Mouse (Mus musculus) Patski (cell line): ENCODE data around the gene Ifit3b. TPM values are rescaled to one million over a fixed set of nuclear protein-coding genes. Genes with fewer than 3 reads are reported as not detected.
"Not testable (repeated sequence)": the region's sequence is repeated elsewhere in the genome, so short reads cannot be mapped to it uniquely, and the experiment has no call there.

Experiments
- ATAC-seq: fragments of 100-300 bp; one replicate; pipeline ENCODE4 v1.8.0; 2021
- CTCF ChIA-PET: fragments of 350-600 bp; sonication (Branson Sonifier 250); formaldehyde crosslinking; loops from one replicate; lab custom pipeline; 2022; ENCODE audit warnings: inconsistent platforms; lab: Charles Lee
- POLR2A ChIA-PET: fragments of 350-600 bp; sonication (Branson Sonifier 250); formaldehyde crosslinking; loops from one replicate; lab custom pipeline; 2022; ENCODE audit warnings: antibody characterized with exemption, inconsistent platforms; lab: Charles Lee
- DNase-seq: peaks from one replicate; pipeline ENCODE4 v3.0.0-alpha.2; 2011; ENCODE audit warnings: low read depth, low spot score
- H3K27me3 ChIP-seq: fragments of 371-371 bp; one replicate; pipeline ENCODE4 v1.5.1; 2021
- CTCF ChIP-seq: fragments of 100-300 bp; IDR thresholded peaks from one replicate; pipeline ENCODE4 v1.5.1; 2021
- in situ Hi-C: fragments of 300-500 bp; cut with MboI; formaldehyde crosslinking; loops from 3 replicates; pipeline ENCODE4 v1.11.1; 2018; ENCODE audit warnings: low pct_unique_long_range_greater_than_20kb, mixed read lengths
- polyA plus RNA-seq: library from polyadenylated mRNA; unstranded; gene quantifications from one replicate; pipeline ENCODE4 v1.2.3, GENCODE M21; 2021

Ifit3b gene
- polyA plus RNA-seq = 9.5 TPM

GRCm38 (mm10) chr19:34607237-34608051 is at the start of gene Ifit3b:
TSS of gene Ifit3b (plus strand) at chr19:34607970.
- in situ Hi-C loops, POLR2A ChIA-PET, H3K27me3 ChIP-seq: not testable (repeated sequence)
- ATAC-seq (peak; percentile 89), DNase-seq (peak; percentile 51)
- CTCF ChIA-PET = interaction anchor here (2.7 kb wide), 1 partner anchor 22 kb away, joined by 12 read pairs; no protein-coding TSS in a partner anchor

DNA sequence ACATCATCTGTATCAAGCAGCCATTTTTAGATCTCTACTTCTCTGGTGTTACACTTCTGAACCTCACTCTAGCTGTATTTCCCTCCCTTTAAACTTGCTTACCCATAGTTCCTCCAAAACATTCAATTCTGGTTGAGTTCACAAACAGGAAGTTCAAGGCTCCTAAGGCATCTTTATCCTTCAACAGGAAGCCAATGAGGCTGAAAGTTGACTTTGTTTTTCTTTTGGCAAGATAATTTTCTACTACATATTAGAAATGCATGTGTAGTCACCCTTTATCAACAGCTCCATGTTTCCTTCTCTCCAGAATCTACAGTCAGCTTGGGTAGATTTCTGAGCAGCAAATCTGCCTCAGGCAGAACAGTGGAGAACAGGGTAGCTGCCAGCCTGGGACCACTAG is 45.2 kb upstream of the Ifit3b start:
- DNase-seq (no peak), ATAC-seq (no peak)
- TF ChIP-seq CTCF = no peak
- no peaks in the 10 kb centered on the region for H3K27me3 ChIP-seq
- POLR2A ChIA-PET = interaction anchor here (0.6 to 0.7 kb wide), 3 partner anchors 33 to 224 kb away, joined by 3 to 9 read pairs (median 7); no protein-coding TSS in a partner anchor
- in situ Hi-C loops = no loop called here
- CTCF ChIA-PET = interaction anchor here (2.5 kb wide), 1 partner anchor 9 kb away, joined by 10 read pairs; no protein-coding TSS in a partner anchor

- in situ Hi-C loops = no loop called here
- ChIA-PET CTCF (interaction anchor here (1.3 to 1.5 kb wide), 2 partner anchors 13 to 14 kb away, joined by 3 to 4 read pairs; no protein-coding TSS in a partner anchor), POLR2A (no interaction called here)
- H3K27me3 ChIP-seq = no peaks in the 10 kb centered on the region
- ATAC-seq = no peak
- TF ChIP-seq CTCF = no peak
- DNase-seq = no peak
These were observed 41.5 kb upstream of the Ifit3b start for GRCm38 (mm10) chr19:34566178-34566784.

DNA sequence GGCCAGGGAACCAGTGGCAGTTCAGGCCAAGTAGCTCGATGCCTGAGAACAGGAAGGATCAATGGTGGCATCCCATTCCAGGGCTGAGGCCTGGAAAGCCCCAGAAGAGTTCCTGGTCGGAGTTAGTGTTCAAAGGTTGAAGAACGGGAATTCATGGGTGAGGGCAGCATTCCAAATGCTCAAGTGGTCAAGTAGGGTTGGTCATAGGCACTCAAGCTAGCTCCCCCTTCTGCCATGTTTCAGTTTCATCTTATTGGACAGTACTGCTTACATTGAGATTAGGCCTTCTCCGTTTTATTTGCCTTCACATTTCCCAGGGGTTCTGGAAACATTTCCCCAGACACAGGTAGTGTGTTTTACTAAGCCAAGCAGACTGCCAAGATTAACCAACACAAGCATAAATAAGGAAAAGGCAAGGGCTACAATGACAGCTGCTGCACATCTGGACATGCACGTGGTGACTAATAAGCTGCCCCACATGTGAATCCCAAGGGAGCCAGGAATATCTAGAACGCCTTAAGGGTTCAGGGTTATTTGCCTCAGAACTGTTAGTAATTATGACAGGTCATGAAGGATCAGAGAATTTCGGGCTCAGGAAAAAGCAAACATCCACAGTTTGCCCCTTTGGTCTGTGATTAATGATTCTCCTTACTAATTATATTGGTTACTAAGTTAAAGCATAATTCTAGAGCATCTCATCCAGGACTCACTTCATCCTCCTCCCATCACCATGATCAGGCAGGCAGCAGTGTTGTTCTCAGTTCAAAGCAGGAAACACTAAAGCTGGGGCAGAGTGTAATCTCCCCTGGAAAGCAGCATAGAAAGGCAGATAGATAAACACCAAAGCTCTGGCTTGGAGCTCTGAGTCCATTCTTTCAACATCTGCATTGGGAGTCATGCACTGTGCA is 38.5 kb upstream of the Ifit3b start:
- H3K27me3 ChIP-seq = no peaks in the 10 kb centered on the region
- DNase-seq (peak; percentile 31), ATAC-seq (no peak)
- ChIA-PET CTCF (interaction anchor here (0.6 to 2.5 kb wide), 9 partner anchors 10 to 62 kb away, joined by 3 to 15 read pairs (median 4); partner anchors contain the start of gene Ifit2), POLR2A (interaction anchor here (1.1 kb wide), 1 partner anchor 15 kb away, joined by 3 read pairs; no protein-coding TSS in a partner anchor)
- in situ Hi-C loops = no loop called here
- no peak for TF ChIP-seq CTCF

DNA sequence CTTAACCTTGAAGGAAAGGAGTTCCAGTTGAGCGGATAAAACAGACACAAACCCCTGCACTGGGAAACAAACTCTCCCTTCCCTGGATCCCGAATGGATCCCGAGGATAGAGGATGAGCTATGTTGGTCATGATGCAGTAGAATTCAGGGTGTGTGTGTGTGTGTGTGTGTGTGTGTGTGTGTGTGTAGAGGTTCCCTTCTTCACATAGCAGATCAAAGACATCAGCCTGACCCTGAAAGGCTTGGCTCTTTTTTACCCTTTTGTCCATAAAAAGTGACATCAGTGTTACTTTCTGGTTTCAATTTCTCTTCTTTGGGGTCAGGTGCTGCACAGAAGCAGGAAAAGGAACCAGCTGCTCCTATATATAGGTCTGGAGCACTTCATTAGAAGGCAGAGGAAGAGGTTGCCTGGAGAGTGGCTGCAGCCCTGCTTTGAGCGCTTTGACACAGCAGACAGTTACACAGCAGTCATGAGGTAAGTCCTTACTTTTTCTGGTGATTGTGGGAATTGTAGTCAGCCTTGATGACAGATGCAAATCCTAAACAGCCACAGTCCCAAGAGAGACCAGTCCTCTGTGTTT is 37.8 kb upstream of the Ifit3b start:
- in situ Hi-C loops = no loop called here
- no peak for DNase-seq
- ATAC-seq = peak; percentile 66

DNA sequence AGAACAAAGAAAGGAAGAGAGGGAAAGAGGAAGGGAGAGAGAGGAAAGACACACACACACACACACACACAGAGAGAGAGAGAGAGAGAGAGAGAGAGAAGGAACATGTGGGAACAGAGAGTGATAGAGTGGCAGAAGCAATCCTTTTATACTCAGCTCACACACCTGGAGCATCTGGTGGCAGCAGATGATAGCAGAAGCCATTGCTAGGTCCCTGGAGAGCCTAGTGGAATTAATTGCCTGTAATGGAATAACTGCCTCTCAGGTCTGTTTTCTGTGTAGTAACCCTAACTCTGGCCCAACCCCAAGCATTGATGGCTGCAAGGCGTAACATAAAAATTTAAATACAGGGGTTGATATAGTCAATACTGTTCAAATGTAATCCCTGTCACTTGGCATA is 36.7 kb upstream of the Ifit3b start:
- ChIA-PET POLR2A (no interaction called here), CTCF (interaction anchor here (1.2 to 2.5 kb wide), 4 partner anchors 10 to 396 kb away, joined by 3 to 15 read pairs (median 5); partner anchors contain the start of gene Ifit2)
- in situ Hi-C loops = no loop called here
- DNase-seq (no peak), ATAC-seq (no peak)
- no peaks in the 10 kb centered on the region for H3K27me3 ChIP-seq
- TF ChIP-seq CTCF = no peak

More for the DNA sequence above, 37.8 kb upstream of the Ifit3b start:
- ChIA-PET CTCF (interaction anchor here (0.6 to 2.5 kb wide), 7 partner anchors 11 to 61 kb away, joined by 3 to 15 read pairs (median 4); partner anchors contain the start of gene Ifit2), POLR2A (no interaction called here)
- H3K27me3 ChIP-seq = no peaks in the 10 kb centered on the region
- no peak for TF ChIP-seq CTCF

DNA sequence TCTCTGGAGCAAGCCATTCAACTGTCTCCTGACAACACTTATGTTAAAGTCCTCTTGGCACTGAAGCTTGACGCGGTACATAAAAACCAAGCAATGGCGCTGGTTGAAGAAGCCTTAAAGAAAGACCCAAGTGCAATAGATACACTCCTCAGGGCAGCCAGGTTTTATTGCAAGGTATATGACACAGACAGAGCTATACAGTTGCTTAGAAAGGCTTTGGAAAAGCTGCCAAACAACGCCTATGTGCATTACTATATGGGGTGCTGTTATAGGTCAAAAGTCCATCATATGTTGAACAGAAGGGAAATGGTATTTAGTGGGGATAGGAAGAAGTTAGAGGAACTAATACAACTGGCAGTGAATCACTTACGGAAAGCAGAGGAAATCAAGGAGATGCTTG is 34.1 kb upstream of the Ifit3b start:
- in situ Hi-C loops = no loop called here
- no peak for TF ChIP-seq CTCF

GRCm38 (mm10) chr19:34577121-34577520 is 30.6 kb upstream of the Ifit3b start:
- no peaks in the 10 kb centered on the region for H3K27me3 ChIP-seq
- no peak for ATAC-seq
- in situ Hi-C loops = no loop called here
- no peak for TF ChIP-seq CTCF
- CTCF ChIA-PET = interaction anchor here (1.4 kb wide), 1 partner anchor 26 kb away, joined by 4 read pairs; the partner anchor contains the start of gene Ifit2
- POLR2A ChIA-PET = interaction anchor here (0.6 kb wide), 1 partner anchor 391 kb away, joined by 7 read pairs; no protein-coding TSS in a partner anchor
- no peak for DNase-seq

More for the DNA sequence above, 34.1 kb upstream of the Ifit3b start:
- POLR2A ChIA-PET = no interaction called here
- CTCF ChIA-PET = interaction anchor here (2.7 kb wide), 1 partner anchor 23 kb away, joined by 11 read pairs; the partner anchor contains the start of gene Ifit2
- no peak for DNase-seq
- H3K27me3 ChIP-seq = no peaks in the 10 kb centered on the region
- no peak for ATAC-seq

GRCm38 (mm10) chr19:34582696-34583095 is 25.1 kb upstream of the Ifit3b start:
- ChIA-PET POLR2A (interaction anchor here (1.1 kb wide), 1 partner anchor 253 kb away, joined by 4 read pairs; no protein-coding TSS in a partner anchor), CTCF (interaction anchor here (1.5 kb wide), 1 partner anchor 32 kb away, joined by 3 read pairs; the partner anchor contains the start of gene Ifit2)
- DNase-seq, in situ Hi-C loops, H3K27me3 ChIP-seq: not testable (repeated sequence)
- ATAC-seq = peak; percentile 68

DNA sequence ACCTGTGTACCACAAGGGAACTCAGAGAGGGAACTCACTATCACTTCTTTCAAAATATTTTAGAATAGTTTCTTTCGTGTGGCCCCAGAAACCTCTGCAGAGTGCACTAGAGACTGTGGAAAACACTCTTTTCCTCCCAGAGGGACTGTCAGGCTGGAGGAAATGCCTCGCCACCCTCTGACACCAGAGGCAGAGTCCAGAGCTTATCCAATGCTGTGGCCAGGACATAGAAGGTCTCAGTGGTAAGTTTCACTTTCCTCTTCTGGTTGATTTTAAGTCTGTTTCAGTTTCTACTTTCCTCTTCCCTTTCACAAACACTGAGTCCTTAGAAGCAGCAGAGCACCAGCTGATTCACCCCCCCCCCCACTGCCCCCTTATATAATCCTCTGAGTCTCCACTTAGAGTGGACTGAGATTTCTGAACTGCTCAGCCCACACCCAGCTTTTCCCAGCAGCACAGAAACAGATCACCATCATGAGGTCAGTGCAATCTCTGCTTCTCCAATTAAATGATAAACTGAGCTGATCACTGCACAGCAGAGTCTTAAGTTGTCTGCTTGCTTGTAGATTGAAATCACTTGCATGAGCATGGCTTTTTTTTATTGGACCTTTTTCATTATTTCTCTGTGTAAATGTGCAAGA is 24.5 kb upstream of the Ifit3b start, which contains the start of gene Ifit3:
TSS of gene Ifit3 (plus strand) at position 406 of the 641 bp plus-strand sequence.
- POLR2A ChIA-PET, DNase-seq, in situ Hi-C loops, H3K27me3 ChIP-seq: not testable (repeated sequence)
- CTCF ChIA-PET = interaction anchor here (1.5 kb wide), 1 partner anchor 33 kb away, joined by 3 read pairs; the partner anchor contains the start of gene Ifit2
- peak; percentile 66 for ATAC-seq
